Mouse (Mus musculus): Measurements from ENCODE around the gene Tmem273.

The Tmem273 gene

GRCm38 (mm10) chr14:32861656-32862055 lies 75.9 kb downstream of the Tmem273 start:
- DNase-seq = no peak

GRCm38 (mm10) chr14:32865331-32865730 lies 79.6 kb downstream of the Tmem273 start:
- no peak for DNase-seq

Data from kidney, adult 18-20 months (tissue).